Mouse (Mus musculus): ENCODE data around the gene Slc26a10. TPM values are rescaled to one million over a fixed set of nuclear protein-coding genes. Genes with fewer than 3 reads are reported as not detected.

The Slc26a10 gene
- total and polyA plus RNA-seq, 3 experiments: 13.2 to 40.5 (median 14.7) TPM

GRCm38 (mm10) chr10:127160728-127161127, 19.7 kb downstream of the Slc26a10 start:
- Histone ChIP-seq H3K27ac (no peak overlapping the region), H3K4me1 (ENCODE audit: control insufficient read depth, insufficient read depth, low read length) (peaks cover 3% of the 10 kb centered on the region; the same call in 1 of the 2 replicates), H3K4me3 (no peak overlapping the region), H3K36me3 (ENCODE audit: control insufficient read depth, insufficient read depth, low read length) (no peaks in the 10 kb centered on the region), H3K79me2 (replicated peaks; ENCODE audit: control insufficient read depth, insufficient read depth, low read length) (no peaks in the 10 kb centered on the region), H3K27me3 (ENCODE audit: control insufficient read depth, insufficient read depth, low read length) (peaks cover 5% of the 10 kb centered on the region; the same call in 1 of the 2 replicates), H3K9ac (ENCODE audit: low read depth, low read length) (no peak overlapping the region)
- WGBS: 53% methylated on average over 3 of the region's 3 CpGs
- no peak for DNase-seq
- intact Hi-C loops (cut with DNase I): no loop called here
- TF ChIP-seq EP300 (IDR thresholded peaks at IDR 0.05; ENCODE audit: insufficient read depth, low read depth, low read length) (no peak), POLR2A (IDR thresholded peaks at IDR 0.05; ENCODE audit: insufficient read depth, low read depth, low read length) (no peak), CTCF (IDR thresholded peaks at IDR 0.05) (no peak)

GRCm38 (mm10) chr10:127160081-127160480, 20.4 kb downstream of the Slc26a10 start:
- H3K9ac ChIP-seq (ENCODE audit: low read depth, low read length): no peak overlapping the region
- no peak overlapping the region for H3K27ac ChIP-seq
- WGBS: 69% methylated on average over 9 of the region's 9 CpGs
- H3K79me2 ChIP-seq (replicated peaks; ENCODE audit: control insufficient read depth, insufficient read depth, low read length): no peaks in the 10 kb centered on the region
- H3K4me3 ChIP-seq: no peak overlapping the region
- 0 out of 2 replicates have a peak, but pooled peaks cover under 1% of the 10 kb centered on the region for H3K27me3 ChIP-seq (ENCODE audit: control insufficient read depth, insufficient read depth, low read length)
- H3K36me3 ChIP-seq (ENCODE audit: control insufficient read depth, insufficient read depth, low read length): no peaks in the 10 kb centered on the region
- no peak for TF ChIP-seq EP300 (IDR thresholded peaks at IDR 0.05; ENCODE audit: insufficient read depth, low read depth, low read length)
- TF ChIP-seq CTCF (IDR thresholded peaks at IDR 0.05): no peak
- TF ChIP-seq POLR2A (IDR thresholded peaks at IDR 0.05; ENCODE audit: insufficient read depth, low read depth, low read length): no peak
- peaks cover 3% of the 10 kb centered on the region; the same call in 1 of the 2 replicates for H3K4me1 ChIP-seq (ENCODE audit: control insufficient read depth, insufficient read depth, low read length)
- intact Hi-C loops (cut with DNase I): no loop called here
- DNase-seq: no peak

GRCm38 (mm10) chr10:127158471-127158870, 22.0 kb downstream of the Slc26a10 start:
- Histone ChIP-seq H3K36me3 (ENCODE audit: control insufficient read depth, insufficient read depth, low read length) (no peaks in the 10 kb centered on the region), H3K4me3 (no peak overlapping the region), H3K27ac (no peak overlapping the region), H3K79me2 (replicated peaks; ENCODE audit: control insufficient read depth, insufficient read depth, low read length) (no peaks in the 10 kb centered on the region), H3K9ac (ENCODE audit: low read depth, low read length) (no peak overlapping the region), H3K27me3 (ENCODE audit: control insufficient read depth, insufficient read depth, low read length) (no peaks in the 10 kb centered on the region), H3K4me1 (ENCODE audit: control insufficient read depth, insufficient read depth, low read length) (no peaks in the 10 kb centered on the region)
- WGBS: 62% methylated on average over 3 of the region's 3 CpGs
- intact Hi-C loops (cut with DNase I): no loop called here
- DNase-seq: no peak
- TF ChIP-seq EP300 (IDR thresholded peaks at IDR 0.05; ENCODE audit: insufficient read depth, low read depth, low read length) (no peak), CTCF (IDR thresholded peaks at IDR 0.05) (no peak), POLR2A (IDR thresholded peaks at IDR 0.05; ENCODE audit: insufficient read depth, low read depth, low read length) (no peak)

GRCm38 (mm10) chr10:127156511-127156910, 23.9 kb downstream of the Slc26a10 start:
- Histone ChIP-seq H3K27me3 (ENCODE audit: control insufficient read depth, insufficient read depth, low read length) (no peaks in the 10 kb centered on the region), H3K79me2 (replicated peaks; ENCODE audit: control insufficient read depth, insufficient read depth, low read length) (no peaks in the 10 kb centered on the region), H3K27ac (no peak overlapping the region), H3K4me1 (ENCODE audit: control insufficient read depth, insufficient read depth, low read length) (no peaks in the 10 kb centered on the region), H3K9ac (ENCODE audit: low read depth, low read length) (no peak overlapping the region), H3K4me3 (no peak overlapping the region), H3K36me3 (ENCODE audit: control insufficient read depth, insufficient read depth, low read length) (no peaks in the 10 kb centered on the region)
- DNase-seq: no peak
- TF ChIP-seq EP300 (IDR thresholded peaks at IDR 0.05; ENCODE audit: insufficient read depth, low read depth, low read length) (no peak), POLR2A (IDR thresholded peaks at IDR 0.05; ENCODE audit: insufficient read depth, low read depth, low read length) (no peak)
- 86% methylated on average over 1 of the region's 1 CpGs for WGBS
- intact Hi-C loops (cut with DNase I): no loop called here

GRCm38 (mm10) chr10:127156089-127156488, 24.4 kb downstream of the Slc26a10 start:
- TF ChIP-seq EP300 (IDR thresholded peaks at IDR 0.05; ENCODE audit: insufficient read depth, low read depth, low read length) (no peak), CTCF (IDR thresholded peaks at IDR 0.05) (no peak)
- Histone ChIP-seq H3K9ac (ENCODE audit: low read depth, low read length) (no peak overlapping the region), H3K36me3 (ENCODE audit: control insufficient read depth, insufficient read depth, low read length) (no peaks in the 10 kb centered on the region), H3K27me3 (ENCODE audit: control insufficient read depth, insufficient read depth, low read length) (no peaks in the 10 kb centered on the region), H3K79me2 (replicated peaks; ENCODE audit: control insufficient read depth, insufficient read depth, low read length) (no peaks in the 10 kb centered on the region), H3K27ac (no peak overlapping the region), H3K4me3 (no peak overlapping the region), H3K4me1 (ENCODE audit: control insufficient read depth, insufficient read depth, low read length) (no peaks in the 10 kb centered on the region)
- 95% methylated on average over 1 of the region's 1 CpGs for WGBS
- intact Hi-C loops (cut with DNase I): no loop called here
- DNase-seq: no peak

GRCm38 (mm10) chr10:127154652-127155051, 25.8 kb downstream of the Slc26a10 start:
- 84% methylated on average over 5 of the region's 5 CpGs for WGBS
- Histone ChIP-seq H3K79me2 (replicated peaks; ENCODE audit: control insufficient read depth, insufficient read depth, low read length) (no peaks in the 10 kb centered on the region), H3K9ac (ENCODE audit: low read depth, low read length) (no peak overlapping the region), H3K4me3 (no peak overlapping the region), H3K27ac (no peak overlapping the region), H3K27me3 (ENCODE audit: control insufficient read depth, insufficient read depth, low read length) (no peaks in the 10 kb centered on the region), H3K36me3 (ENCODE audit: control insufficient read depth, insufficient read depth, low read length) (no peaks in the 10 kb centered on the region), H3K4me1 (ENCODE audit: control insufficient read depth, insufficient read depth, low read length) (no peaks in the 10 kb centered on the region)
- intact Hi-C loops (cut with DNase I): no loop called here
- TF ChIP-seq POLR2A (IDR thresholded peaks at IDR 0.05; ENCODE audit: insufficient read depth, low read depth, low read length): no peak
- TF ChIP-seq CTCF (IDR thresholded peaks at IDR 0.05): no peak
- TF ChIP-seq EP300 (IDR thresholded peaks at IDR 0.05; ENCODE audit: insufficient read depth, low read depth, low read length): no peak
- no peak for DNase-seq
